Mouse (Mus musculus) layer of hippocampus, adult 9-10 months (tissue): ENCODE measurements at regions not wholly inside any gene's neighbourhood (a gene's known extent, or its start where the extent isn't known, plus 50 kb on each side); places are given as distances from the start of the nearest gene placed in this dataset.
"Not testable (repeated sequence)": the region's sequence is repeated elsewhere in the genome, so short reads cannot be mapped to it uniquely, and the experiment has no call there.

Experiments
- DNase-seq: peaks from one replicate; pipeline ENCODE4 v3.0.0; 2022; ENCODE audit warnings: low spot score

- no peak for DNase-seq
Observed at GRCm38 (mm10) chr6:107012938-107013511, 213.1 kb upstream of the Crbn start.

- DNase-seq: no peak
Observed at GRCm38 (mm10) chr6:107019126-107019525, 219.2 kb upstream of the Crbn start.

- DNase-seq: no peak
Observed at GRCm38 (mm10) chr6:107045177-107045576, 245.3 kb upstream of the Crbn start.

- DNase-seq: no peak
Observed at GRCm38 (mm10) chr6:107051604-107052003, 251.7 kb upstream of the Crbn start.

GRCm38 (mm10) chr6:107052180-107052579, 252.3 kb upstream of the Crbn start:
- no peak for DNase-seq

- DNase-seq: no peak
Observed at GRCm38 (mm10) chr6:107059001-107059765, 259.3 kb upstream of the Crbn start.

- no peak for DNase-seq
Observed at GRCm38 (mm10) chr6:107062886-107063565, 263.1 kb upstream of the Crbn start.

- DNase-seq: no peak
Observed at GRCm38 (mm10) chr6:107070441-107070840, 270.6 kb upstream of the Crbn start.

GRCm38 (mm10) chr6:107092600-107092999, 292.7 kb upstream of the Crbn start:
- no peak for DNase-seq

GRCm38 (mm10) chr6:107128716-107129115, 328.8 kb upstream of the Crbn start:
- peak; percentile 33 for DNase-seq

GRCm38 (mm10) chr6:107167736-107168491, 361.7 kb upstream of the Lrrn1 start:
- DNase-seq: peak; percentile 30

- no peak for DNase-seq
Observed at GRCm38 (mm10) chr6:107218309-107218708, 311.3 kb upstream of the Lrrn1 start.

GRCm38 (mm10) chr6:107218721-107219120, 310.8 kb upstream of the Lrrn1 start:
- DNase-seq: no peak

GRCm38 (mm10) chr6:107222602-107223001, 307.0 kb upstream of the Lrrn1 start:
- DNase-seq: no peak

- DNase-seq: not testable (repeated sequence)
Observed at GRCm38 (mm10) chr6:107229843-107230242, 299.7 kb upstream of the Lrrn1 start.

GRCm38 (mm10) chr6:107237692-107238091, 291.9 kb upstream of the Lrrn1 start:
- no peak for DNase-seq

- peak; percentile 32 for DNase-seq
Observed at GRCm38 (mm10) chr6:107243981-107244380, 285.6 kb upstream of the Lrrn1 start.

GRCm38 (mm10) chr6:107280348-107280747, 249.2 kb upstream of the Lrrn1 start:
- DNase-seq: no peak

- DNase-seq: no peak
Observed at GRCm38 (mm10) chr6:107290850-107291249, 238.7 kb upstream of the Lrrn1 start.

- no peak for DNase-seq
Observed at GRCm38 (mm10) chr6:107303676-107304369, 225.7 kb upstream of the Lrrn1 start.

GRCm38 (mm10) chr6:107319565-107319964, 210.0 kb upstream of the Lrrn1 start:
- DNase-seq: no peak

GRCm38 (mm10) chr6:107350503-107350902, 179.1 kb upstream of the Lrrn1 start:
- no peak for DNase-seq
